Mouse (Mus musculus) lung, adult 2 months (tissue): ENCODE results near the gene 3110082I17Rik.

Source experiments
- CTCF ChIP-seq: fragments of 200-500 bp; IDR thresholded peaks from 2 replicates; pipeline ENCODE4 v1.5.1; 2011; ENCODE audit warnings: mild to moderate bottlenecking, low read length, control low read depth; ENCODE audit not compliant: insufficient read depth
- POLR2A ChIP-seq: fragments of 200-500 bp; IDR thresholded peaks from 2 replicates; pipeline ENCODE4 v1.6.1; 2011; ENCODE audit warnings: low read depth, mild to moderate bottlenecking, control low read depth, low read length, borderline replicate concordance; ENCODE audit errors: extremely low read depth

- no peak for TF ChIP-seq CTCF
- TF ChIP-seq POLR2A, result no peak
Measured at GRCm38 (mm10) chr5:139310477-139310876, 149.8 kb downstream of the 3110082I17Rik start.
